Mouse (Mus musculus) midbrain, embryonic 15.5 days (tissue): ENCODE measurements around the gene Vgll4. TPM values are rescaled to one million over a fixed set of nuclear protein-coding genes. Genes with fewer than 3 reads are reported as not detected.
A peak's percentile ranks its signal among the peaks of the same experiment; 100 is the strongest.

Source experiments
- ATAC-seq: fragments of 200-750 bp; cut with Nextera tagmentation; replicated peaks from 2 replicates; pipeline ENCODE4 v1.8.0; 2017; ENCODE audit warnings: moderate TSS enrichment
- H3K27ac ChIP-seq: fragments of 300-500 bp; sonication (generic); 2 replicates; pipeline ENCODE4 v1.5.1; 2015; ENCODE audit warnings: mild to moderate bottlenecking, inconsistent platforms
- H3K27me3 ChIP-seq: fragments of 300-500 bp; sonication (generic); replicated peaks from 2 replicates; pipeline ENCODE4 v1.6.1; 2015; ENCODE audit warnings: inconsistent platforms
- H3K36me3 ChIP-seq: fragments of 300-500 bp; sonication (generic); replicated peaks from 2 replicates; pipeline ENCODE4 v1.6.1; 2015; ENCODE audit warnings: inconsistent platforms
- H3K4me1 ChIP-seq: fragments of 300-500 bp; sonication (generic); 2 replicates; pipeline ENCODE4 v1.6.1; 2015; ENCODE audit warnings: inconsistent platforms
- H3K4me2 ChIP-seq: fragments of 300-500 bp; sonication (generic); 2 replicates; pipeline ENCODE4 v1.6.1; 2015; ENCODE audit warnings: inconsistent platforms, mild to moderate bottlenecking, moderate library complexity
- H3K4me3 ChIP-seq: fragments of 300-500 bp; sonication (generic); 2 replicates; pipeline ENCODE4 v1.5.1; 2015; ENCODE audit warnings: mild to moderate bottlenecking, inconsistent platforms
- H3K9ac ChIP-seq: fragments of 300-500 bp; sonication (generic); 2 replicates; pipeline ENCODE4 v1.6.1; 2015; ENCODE audit warnings: mild to moderate bottlenecking, inconsistent platforms
- H3K9me3 ChIP-seq: fragments of 300-500 bp; sonication (generic); 2 replicates; pipeline ENCODE4 v1.6.1; 2016; ENCODE audit warnings: inconsistent platforms
- WGBS: fragments of 180-500 bp; shearing (Covaris S2); methylation state at CpG from one replicate; pipeline ENCODE4 v1.1.7; 2015; ENCODE audit warnings: mixed read lengths; 5-methylcytosine and 5-hydroxymethylcytosine counted together
- polyA plus RNA-seq: library from polyadenylated mRNA; unstranded; fragments of >200 nt; fragmentation: Nextera tagmentation; extraction: Ambion mirVana; gene quantifications from 2 replicates; pipeline ENCODE4 v1.2.1, GENCODE M21; 2015

Gene Vgll4
- polyA plus RNA-seq, 1 experiment from 2014 or later, result 47.3 TPM

DNA sequence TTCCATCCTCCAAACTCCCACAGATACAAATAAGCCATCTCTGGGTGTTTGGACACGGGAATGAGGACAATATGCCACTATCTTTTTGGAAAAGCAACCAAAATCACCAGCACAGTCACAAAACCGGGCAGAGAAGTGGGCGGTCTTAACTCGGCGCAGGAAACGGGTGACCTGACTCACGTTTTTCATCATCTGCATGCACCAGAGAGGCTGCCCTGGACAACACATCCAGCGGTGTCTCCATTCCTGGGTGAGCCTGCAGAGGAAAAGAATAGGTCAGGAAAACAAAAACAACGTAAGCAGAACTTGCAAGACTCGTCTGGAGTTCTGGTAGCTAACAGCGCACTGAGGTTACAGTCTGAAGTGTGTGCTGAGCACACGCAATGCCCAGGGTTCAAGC, 12.0 kb downstream of the Vgll4 start:
- Histone ChIP-seq H3K9ac (no peak overlapping the region), H3K9me3 (no peaks in the 10 kb centered on the region), H3K27ac (no peak overlapping the region), H3K36me3 (no peaks in the 10 kb centered on the region), H3K4me2 (no peak overlapping the region), H3K4me3 (no peak overlapping the region), H3K4me1 (no peaks in the 10 kb centered on the region), H3K27me3 (no peaks in the 10 kb centered on the region; the same call in 1 of the 2 replicates)
- ATAC-seq, result no peak
- 75% methylated on average over 12 of the region's 12 CpGs for WGBS

DNA sequence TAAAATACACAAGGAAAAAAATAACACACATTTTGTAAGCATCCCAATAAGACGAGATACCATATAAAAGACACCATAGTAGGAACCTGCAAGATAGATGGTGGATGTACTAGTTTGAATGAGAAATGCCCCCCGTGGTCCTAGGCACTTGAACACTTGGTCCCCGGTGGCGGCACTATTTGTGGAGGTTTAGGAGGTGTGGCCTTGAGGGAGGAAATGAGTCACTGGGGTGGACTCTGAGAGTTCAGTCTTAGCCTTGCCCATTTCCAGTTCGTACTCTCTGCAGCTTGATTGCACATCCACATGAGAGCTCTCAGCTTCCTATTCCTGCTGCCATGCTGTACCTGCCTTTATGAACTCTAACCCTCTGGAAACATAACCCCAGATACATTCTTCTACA, 15.3 kb downstream of the Vgll4 start:
- no peak overlapping the region for H3K4me3 ChIP-seq
- no peak overlapping the region for H3K4me2 ChIP-seq
- 81% methylated on average over 5 of the region's 5 CpGs for WGBS
- H3K36me3 ChIP-seq, result no peaks in the 10 kb centered on the region
- H3K27ac ChIP-seq, result no peak overlapping the region
- no peak for ATAC-seq
- no peaks in the 10 kb centered on the region; the same call in 1 of the 2 replicates for H3K27me3 ChIP-seq
- no peaks in the 10 kb centered on the region for H3K9me3 ChIP-seq
- H3K9ac ChIP-seq, result no peak overlapping the region
- H3K4me1 ChIP-seq, result peaks cover 6% of the 10 kb centered on the region; the same call in 1 of the 2 replicates

DNA sequence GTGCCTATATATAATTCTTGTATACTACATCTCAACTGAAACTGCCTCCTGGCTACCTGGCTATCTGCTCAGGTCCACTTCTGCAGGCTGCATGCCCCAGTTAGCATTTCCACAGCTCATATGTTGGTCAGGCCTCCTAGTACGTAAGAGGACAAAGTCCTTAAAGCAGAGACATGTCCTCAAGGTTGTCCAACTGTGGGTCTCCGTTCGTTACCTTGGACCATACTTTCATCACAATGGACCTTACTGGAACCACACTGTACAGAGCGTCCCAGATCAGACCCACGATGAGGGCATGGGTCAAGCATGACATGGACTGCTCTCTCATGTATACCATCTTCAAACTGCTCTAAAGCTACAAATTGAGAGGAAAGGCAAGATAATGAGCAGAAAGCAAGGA, 16.2 kb downstream of the Vgll4 start:
- Histone ChIP-seq H3K4me1 (peaks cover 6% of the 10 kb centered on the region; the same call in 1 of the 2 replicates), H3K4me2 (no peak overlapping the region), H3K27me3 (no peaks in the 10 kb centered on the region), H3K9ac (no peak overlapping the region), H3K27ac (no peak overlapping the region), H3K4me3 (no peak overlapping the region), H3K9me3 (no peaks in the 10 kb centered on the region), H3K36me3 (no peaks in the 10 kb centered on the region)
- WGBS, result 95% methylated on average over 5 of the region's 5 CpGs
- ATAC-seq, result no peak

DNA sequence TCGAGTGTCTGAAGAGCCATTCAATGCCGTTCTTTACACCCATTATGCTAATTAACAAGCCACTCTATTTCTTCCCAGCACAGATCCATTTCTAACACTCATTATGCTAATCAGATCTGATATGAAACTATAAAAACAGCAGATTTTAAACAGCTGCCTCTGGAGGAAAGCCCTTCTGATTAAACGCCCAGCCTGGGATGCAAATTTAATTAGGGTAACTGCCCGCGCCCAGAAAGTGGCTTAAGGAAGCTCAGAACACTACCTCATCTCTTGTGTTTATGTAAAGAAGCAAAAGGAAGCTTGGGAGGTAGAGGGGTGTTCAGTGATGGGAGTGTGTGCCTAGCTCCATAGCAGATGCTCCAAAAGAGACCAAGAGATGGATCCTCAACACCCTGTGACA, 17.4 kb downstream of the Vgll4 start:
- no peak overlapping the region for H3K4me2 ChIP-seq
- no peaks in the 10 kb centered on the region for H3K9me3 ChIP-seq
- H3K27ac ChIP-seq, result 0 out of 2 replicates have a peak overlapping the region, but pooled peaks have one; percentile 29
- no peak overlapping the region for H3K9ac ChIP-seq
- ATAC-seq, result peak; percentile 54; the same call in 1 of the 2 replicates
- no peaks in the 10 kb centered on the region for H3K27me3 ChIP-seq
- WGBS, result 17% methylated on average over 5 of the region's 5 CpGs
- H3K4me1 ChIP-seq, result peaks cover 6% of the 10 kb centered on the region; the same call in 1 of the 2 replicates
- no peaks in the 10 kb centered on the region for H3K36me3 ChIP-seq
- H3K4me3 ChIP-seq, result no peak overlapping the region

DNA sequence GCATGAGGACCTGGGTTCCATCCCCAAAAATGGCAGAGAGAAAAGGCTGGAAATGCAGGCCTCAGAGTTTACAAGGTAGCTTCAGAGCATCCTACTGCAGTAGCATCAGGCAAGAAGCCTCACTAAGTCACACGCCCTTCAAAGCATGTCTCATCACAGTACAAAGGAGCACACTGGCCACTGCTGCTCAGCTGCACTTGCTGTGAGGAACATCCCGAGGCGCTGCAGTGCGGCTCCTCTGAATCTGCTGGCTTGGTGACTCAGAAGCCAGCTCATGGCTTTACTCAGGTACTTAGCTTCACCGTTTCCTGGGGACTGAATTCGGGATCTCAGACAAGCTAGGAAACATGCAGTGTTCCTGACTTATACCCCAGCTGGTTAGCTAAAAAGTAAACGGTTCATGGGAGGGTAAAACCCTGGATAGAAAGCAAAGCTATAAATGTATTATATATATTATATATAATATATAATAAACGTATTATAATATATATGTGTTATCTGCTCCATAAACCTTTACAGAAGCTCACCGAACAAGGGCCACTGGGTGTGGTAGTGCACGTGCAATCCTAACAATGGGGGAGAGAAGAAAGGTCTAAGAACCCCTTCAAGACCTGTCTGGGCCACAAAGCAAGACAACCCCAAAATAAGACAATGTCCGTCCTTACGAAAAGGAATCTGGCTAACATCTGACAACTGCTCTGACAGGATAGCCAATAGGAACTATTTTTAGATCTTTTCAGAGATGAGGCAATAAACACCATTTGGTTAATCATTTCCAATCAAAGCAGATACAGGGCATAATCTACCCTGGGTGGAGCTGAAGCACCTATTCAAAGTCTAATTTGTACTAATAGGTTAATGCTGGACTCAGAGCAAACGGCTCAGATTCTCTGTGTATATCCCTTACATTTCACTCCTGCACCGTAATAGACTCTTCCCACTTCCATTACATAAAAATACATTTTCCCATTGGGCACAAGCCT, 25.0 kb downstream of the Vgll4 start:
- Histone ChIP-seq H3K27ac (no peak overlapping the region), H3K4me3 (no peak overlapping the region), H3K4me1 (no peaks in the 10 kb centered on the region), H3K27me3 (no peaks in the 10 kb centered on the region), H3K9ac (no peak overlapping the region), H3K36me3 (no peaks in the 10 kb centered on the region), H3K9me3 (no peaks in the 10 kb centered on the region), H3K4me2 (no peak overlapping the region)
- ATAC-seq, result no peak
- 88% methylated on average over 14 of the region's 14 CpGs for WGBS

DNA sequence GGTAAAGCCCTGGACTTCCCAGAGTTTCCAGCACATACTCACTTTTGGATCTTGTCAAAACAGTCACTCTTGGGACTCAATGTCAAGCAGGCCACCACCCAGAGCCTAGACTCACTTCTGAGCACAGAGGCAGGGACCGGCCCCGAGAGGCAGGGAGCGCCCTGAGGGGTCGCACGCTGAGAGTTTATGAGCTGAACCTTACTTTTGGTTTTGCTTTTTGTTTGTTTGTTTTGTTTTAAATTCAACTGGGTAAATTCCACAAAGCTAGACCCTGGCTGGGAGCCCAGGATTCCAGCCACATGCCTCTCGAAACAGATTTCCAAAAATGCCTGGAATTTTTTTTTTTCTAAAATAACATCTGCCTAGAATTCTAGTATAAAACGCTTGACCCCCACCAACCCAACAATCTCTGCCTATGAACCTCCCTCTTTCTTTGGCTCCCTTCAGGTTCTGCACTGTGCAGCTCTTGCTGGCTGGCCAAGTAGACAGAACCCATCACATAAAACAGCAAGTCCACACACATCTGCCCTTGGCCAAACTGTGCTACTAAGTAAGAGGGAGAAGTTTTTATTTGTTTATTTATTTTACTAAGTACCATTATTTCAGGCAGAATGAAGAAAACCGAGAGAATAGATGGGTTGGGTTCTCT, 28.5 kb downstream of the Vgll4 start:
- Histone ChIP-seq H3K36me3 (no peaks in the 10 kb centered on the region), H3K4me1 (no peaks in the 10 kb centered on the region), H3K4me2 (no peak overlapping the region), H3K9ac (no peak overlapping the region), H3K4me3 (no peak overlapping the region), H3K27ac (no peak overlapping the region), H3K27me3 (no peaks in the 10 kb centered on the region), H3K9me3 (no peaks in the 10 kb centered on the region)
- no peak for ATAC-seq
- 84% methylated on average over 8 of the region's 8 CpGs for WGBS

DNA sequence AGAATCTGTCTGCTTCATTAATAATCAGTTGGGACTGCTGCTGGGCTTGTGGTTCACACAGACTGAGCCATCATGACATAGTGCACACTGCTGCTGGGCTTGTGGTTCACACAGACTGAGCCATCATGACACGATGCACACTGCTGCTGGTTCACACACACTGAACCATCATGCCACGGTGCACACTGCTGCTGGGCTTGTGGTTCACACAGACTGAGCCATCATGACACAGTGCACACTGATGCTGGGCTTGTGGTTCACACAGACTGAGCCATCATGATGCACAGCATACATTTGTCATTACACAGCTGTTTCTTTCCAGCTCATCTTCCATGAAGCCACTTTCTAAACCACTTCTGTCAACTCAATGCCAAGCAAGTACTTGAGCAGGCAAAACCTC, 30.1 kb downstream of the Vgll4 start:
- no peaks in the 10 kb centered on the region for H3K36me3 ChIP-seq
- no peak overlapping the region for H3K4me3 ChIP-seq
- no peak overlapping the region for H3K9ac ChIP-seq
- H3K27me3 ChIP-seq, result no peaks in the 10 kb centered on the region
- no peak overlapping the region for H3K4me2 ChIP-seq
- no peaks in the 10 kb centered on the region for H3K9me3 ChIP-seq
- no peaks in the 10 kb centered on the region for H3K4me1 ChIP-seq
- ATAC-seq, result no peak
- H3K27ac ChIP-seq, result no peak overlapping the region
- WGBS, result 84% methylated on average over 2 of the region's 2 CpGs

DNA sequence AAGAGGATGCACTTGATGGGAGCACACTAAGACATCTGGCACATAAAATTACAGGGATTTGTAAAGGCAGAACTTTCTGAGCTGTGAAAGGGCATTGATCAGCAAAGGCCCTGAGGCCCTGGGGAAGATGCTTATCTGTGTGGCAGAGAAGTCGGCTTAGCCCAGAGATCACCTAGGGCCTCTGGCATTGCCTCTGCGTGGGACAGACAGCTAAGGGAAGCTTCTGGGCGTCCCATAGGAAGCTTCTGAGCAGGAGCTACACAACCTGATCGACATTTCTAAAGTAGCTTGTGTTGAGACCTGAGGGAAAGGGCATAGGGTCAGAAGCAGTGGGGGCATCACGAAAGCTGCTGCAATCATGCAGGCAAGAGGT, 32.9 kb downstream of the Vgll4 start:
- Histone ChIP-seq H3K4me3 (no peak overlapping the region), H3K9ac (no peak overlapping the region), H3K36me3 (no peaks in the 10 kb centered on the region), H3K4me2 (no peak overlapping the region), H3K9me3 (no peaks in the 10 kb centered on the region), H3K27me3 (no peaks in the 10 kb centered on the region), H3K4me1 (no peaks in the 10 kb centered on the region), H3K27ac (no peak overlapping the region)
- ATAC-seq, result no peak
- 71% methylated on average over 5 of the region's 5 CpGs for WGBS

DNA sequence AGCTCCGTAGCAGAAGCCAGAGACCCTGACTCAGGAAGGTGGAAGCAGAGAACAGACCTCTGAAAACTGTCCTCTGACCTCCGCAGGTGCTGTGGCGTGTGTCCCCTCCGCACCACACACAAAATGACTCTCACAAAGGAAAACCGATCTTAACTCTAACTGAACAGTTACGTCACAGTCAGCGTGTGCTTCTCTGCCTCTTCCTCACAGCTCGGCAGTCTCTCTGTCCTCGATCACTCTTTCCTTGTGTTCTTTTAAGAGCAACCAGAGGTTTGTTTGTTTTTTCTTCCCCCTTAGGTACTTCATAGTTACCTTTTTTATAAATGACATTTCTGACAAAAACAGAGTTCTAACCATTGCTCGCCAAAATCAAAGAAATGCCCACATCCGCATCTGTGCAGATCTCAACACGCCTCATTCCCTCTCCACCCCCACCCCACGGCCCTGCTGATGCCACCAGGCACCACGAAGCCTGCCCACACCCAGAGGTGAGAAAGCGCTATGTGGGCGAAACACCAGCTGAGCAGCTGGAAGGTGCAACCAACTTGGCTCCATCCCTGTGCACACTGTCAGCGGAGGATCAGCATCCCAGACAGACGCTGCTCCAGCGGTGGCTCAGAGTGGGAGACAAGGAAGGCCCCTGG, 33.4 kb downstream of the Vgll4 start:
- Histone ChIP-seq H3K9ac (no peak overlapping the region), H3K27ac (no peak overlapping the region), H3K4me2 (no peak overlapping the region), H3K9me3 (no peaks in the 10 kb centered on the region), H3K4me3 (no peak overlapping the region), H3K27me3 (no peaks in the 10 kb centered on the region), H3K4me1 (no peaks in the 10 kb centered on the region; the same call in 1 of the 2 replicates), H3K36me3 (no peaks in the 10 kb centered on the region)
- no peak for ATAC-seq
- WGBS, result 86% methylated on average over 19 of the region's 19 CpGs

DNA sequence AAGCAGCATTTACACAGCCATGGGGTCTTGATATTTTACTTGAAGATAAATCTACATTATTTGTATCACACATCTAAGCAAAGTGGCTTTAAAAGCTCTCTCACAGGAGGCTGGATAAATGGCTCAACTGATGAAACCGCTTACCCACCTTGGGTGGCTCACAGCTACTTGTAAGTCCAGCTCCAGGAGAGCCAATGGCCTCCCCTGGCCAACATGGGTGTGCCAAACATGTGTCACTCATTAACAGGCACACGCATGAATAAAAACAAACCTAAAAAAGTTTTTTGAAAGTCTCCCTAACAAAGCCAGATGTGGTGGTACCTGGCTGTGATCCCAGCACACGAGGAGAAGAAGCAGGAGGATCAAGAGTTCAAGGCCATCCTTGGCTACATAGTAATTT, 34.4 kb downstream of the Vgll4 start:
- no peaks in the 10 kb centered on the region for H3K36me3 ChIP-seq
- ATAC-seq, result no peak
- no peak overlapping the region for H3K4me2 ChIP-seq
- H3K4me3 ChIP-seq, result no peak overlapping the region
- no peak overlapping the region for H3K27ac ChIP-seq
- H3K27me3 ChIP-seq, result no peaks in the 10 kb centered on the region
- peaks cover 4% of the 10 kb centered on the region; the same call in 1 of the 2 replicates for H3K4me1 ChIP-seq
- no peak overlapping the region for H3K9ac ChIP-seq
- WGBS, result 85% methylated on average over 3 of the region's 3 CpGs
- H3K9me3 ChIP-seq, result no peaks in the 10 kb centered on the region

DNA sequence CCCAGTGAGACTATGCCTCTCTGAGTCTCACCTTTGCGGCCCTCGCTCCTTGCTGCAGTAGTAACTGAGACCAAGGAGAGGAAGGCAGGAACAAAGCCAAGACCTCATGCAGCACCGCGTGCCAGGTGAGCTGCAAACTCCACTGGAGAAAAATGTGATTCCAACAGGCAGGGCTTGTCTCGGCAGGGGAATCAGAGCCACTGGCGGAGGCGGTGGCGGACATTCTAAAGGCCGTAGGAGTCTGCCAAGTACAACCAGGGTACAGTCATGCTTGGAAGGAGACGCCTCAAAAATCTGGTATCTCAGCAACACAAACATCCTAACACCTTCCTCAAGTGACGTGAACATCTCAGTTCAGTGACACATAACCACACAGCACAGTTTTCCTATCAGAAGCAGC, 35.7 kb downstream of the Vgll4 start:
- H3K4me2 ChIP-seq, result no peak overlapping the region
- 89% methylated on average over 11 of the region's 11 CpGs for WGBS
- H3K27ac ChIP-seq, result no peak overlapping the region
- H3K9me3 ChIP-seq, result no peaks in the 10 kb centered on the region
- no peak for ATAC-seq
- H3K27me3 ChIP-seq, result no peaks in the 10 kb centered on the region
- no peak overlapping the region for H3K9ac ChIP-seq
- H3K4me1 ChIP-seq, result peaks cover 7% of the 10 kb centered on the region; the same call in 1 of the 2 replicates
- no peaks in the 10 kb centered on the region for H3K36me3 ChIP-seq
- no peak overlapping the region for H3K4me3 ChIP-seq

DNA sequence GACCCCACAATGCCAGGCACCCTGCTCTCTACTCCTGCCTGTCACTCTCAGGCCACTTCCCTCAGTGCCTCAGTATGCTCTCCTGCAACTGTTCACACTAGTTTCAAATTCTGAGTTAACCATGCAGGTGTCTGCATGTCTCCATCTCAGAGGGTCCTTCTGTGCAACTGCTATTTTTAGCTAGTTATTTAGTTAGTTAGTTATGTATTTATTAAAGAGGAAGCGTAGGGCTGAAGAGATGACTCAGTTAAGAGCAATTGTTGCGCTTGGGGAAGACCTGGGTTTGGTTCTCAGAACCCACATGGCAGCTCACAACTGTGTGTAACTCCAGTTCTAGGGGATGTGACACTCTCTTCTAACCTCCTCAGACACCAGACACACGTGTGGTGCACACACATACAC, 36.8 kb downstream of the Vgll4 start:
- ATAC-seq, result no peak
- 95% methylated on average over 3 of the region's 3 CpGs for WGBS
- H3K9me3 ChIP-seq, result no peaks in the 10 kb centered on the region

More for the DNA sequence above, 36.8 kb downstream of the Vgll4 start:
- no peak overlapping the region for H3K4me2 ChIP-seq
- no peak overlapping the region for H3K9ac ChIP-seq
- no peak overlapping the region for H3K27ac ChIP-seq
- peaks cover 7% of the 10 kb centered on the region; the same call in 1 of the 2 replicates for H3K4me1 ChIP-seq
- no peaks in the 10 kb centered on the region for H3K36me3 ChIP-seq
- no peaks in the 10 kb centered on the region for H3K27me3 ChIP-seq
- H3K4me3 ChIP-seq, result no peak overlapping the region
